Mouse (Mus musculus): ENCODE data around the gene Traf1. TPM values are rescaled to one million over a fixed set of nuclear protein-coding genes. Genes with fewer than 3 reads are reported as not detected.

Gene Traf1
- polyA plus RNA-seq, 1 experiment from 2014 or later, result 15.4 TPM

DNA sequence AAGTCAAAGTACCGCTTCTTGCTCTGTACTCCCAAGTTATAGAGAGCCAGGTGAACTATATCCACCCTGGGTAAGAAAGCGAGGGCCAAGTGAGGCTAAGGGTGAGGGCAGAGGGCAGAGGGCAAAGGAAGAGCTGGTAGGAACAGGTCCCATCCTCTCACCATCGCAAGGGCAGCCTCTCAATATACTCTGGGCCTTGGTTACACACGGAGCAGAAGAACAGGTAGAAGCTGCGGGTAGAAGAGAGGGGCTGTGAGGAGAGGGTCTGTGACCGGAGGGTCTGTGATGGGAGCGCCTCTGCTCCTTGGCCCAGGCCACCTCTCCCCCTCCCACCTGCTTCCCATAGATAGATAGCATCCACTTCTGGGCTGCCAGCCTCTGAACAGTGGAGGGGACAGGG, 58.4 kb downstream of the Traf1 start:
- no peak for DNase-seq (ENCODE audit: low spot score)

DNA sequence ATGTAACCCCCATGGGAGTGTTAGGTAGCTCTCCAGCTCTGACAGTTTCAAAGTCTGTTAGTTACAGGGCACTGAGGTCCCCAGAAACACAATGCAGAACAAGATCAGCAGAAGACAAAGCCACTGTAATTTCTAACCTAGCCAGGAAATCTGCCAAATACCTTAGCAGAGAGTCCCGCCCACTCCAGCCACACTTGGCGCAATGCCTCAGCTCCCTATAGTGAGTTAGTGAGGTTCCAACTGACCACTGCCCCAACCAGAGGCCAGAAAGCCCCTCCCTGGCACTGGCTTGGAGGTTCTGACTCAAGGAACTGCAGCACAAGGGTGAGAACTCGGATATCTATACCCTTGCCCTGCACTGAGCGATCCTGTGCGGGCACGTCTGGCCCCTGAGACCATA, 58.8 kb downstream of the Traf1 start:
- DNase-seq (ENCODE audit: low spot score), result no peak

DNA sequence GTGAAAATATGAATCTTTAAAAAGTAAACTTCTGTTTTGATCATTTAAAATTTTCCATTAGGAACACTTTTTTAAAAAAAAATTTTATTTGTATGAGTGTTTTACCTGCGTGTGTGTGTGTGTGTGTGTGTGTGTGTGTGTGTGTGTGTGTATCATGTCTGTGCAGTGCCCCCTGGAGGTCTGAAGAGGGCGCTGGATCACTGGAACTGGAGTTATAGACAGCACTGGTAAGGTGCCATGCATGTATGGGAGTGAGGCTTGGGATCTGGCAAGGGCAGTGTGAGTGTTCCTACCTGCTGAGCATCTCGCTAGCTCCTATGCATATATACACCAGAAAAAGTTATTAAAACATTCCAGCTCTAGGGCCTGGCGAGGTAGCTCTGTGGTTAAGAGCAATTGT, 59.8 kb downstream of the Traf1 start:
- no peak for DNase-seq (ENCODE audit: low spot score)

DNA sequence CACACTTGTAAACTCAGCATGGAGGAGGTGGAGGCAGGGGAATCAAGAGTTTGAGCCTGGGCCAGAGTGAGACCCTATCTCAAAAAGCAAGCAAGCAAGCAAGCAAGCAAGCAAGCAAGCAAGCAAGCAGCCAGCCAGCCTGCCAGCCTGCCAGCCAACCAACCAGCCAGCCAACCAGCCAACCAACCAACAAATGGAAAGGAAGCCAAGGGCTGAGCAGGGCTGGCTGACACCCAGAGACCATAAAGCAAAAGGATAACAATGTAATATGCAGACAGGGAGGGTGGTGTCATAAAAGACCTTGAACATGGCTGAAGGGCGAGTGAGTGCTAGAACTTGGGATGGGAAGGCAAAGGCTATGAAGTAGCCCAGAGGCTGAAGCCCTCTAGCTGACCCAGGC, 61.2 kb downstream of the Traf1 start:
- no peak for DNase-seq (ENCODE audit: low spot score)

DNA sequence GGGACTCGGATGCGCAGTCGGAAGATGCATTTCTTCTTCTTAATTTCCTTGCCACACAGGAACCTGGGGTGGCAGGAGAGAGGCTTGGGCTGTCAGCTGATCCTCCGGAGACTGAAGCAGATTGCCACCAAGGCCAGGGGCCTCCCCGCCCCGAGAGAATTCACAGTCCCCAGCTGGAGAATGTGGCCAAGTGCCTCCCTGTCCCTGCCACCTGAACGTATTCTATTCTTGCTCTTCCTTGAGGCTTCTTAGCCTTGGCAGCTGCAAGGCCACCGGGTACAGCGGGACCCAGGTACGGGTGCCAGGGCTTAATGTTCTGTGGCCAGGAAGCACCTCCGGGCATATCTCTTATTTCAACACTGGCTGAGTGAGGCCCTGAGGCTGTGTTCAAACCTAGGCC, 61.9 kb downstream of the Traf1 start:
- no peak for DNase-seq (ENCODE audit: low spot score)

DNA sequence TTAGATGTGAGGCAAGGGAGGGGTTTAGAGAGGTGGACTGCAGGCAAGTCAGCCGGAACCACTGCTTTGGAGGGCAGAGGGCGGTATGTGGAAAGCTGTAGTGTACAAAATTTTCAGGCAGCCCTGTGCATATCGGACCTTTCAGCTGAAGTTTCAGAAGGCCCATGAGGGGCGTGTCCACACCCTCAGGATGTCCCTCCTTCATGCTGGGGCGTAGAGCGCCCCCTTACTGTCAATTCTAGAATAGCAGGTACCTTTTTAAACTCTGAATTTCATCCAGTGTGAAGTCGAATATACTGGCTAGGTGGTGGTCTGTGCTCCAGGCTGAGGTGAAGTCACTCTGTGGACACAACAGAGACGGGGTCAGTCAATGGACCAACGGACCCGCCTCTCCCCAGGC, 63.8 kb downstream of the Traf1 start:
- peak; percentile 60 for DNase-seq (ENCODE audit: low spot score)

DNA sequence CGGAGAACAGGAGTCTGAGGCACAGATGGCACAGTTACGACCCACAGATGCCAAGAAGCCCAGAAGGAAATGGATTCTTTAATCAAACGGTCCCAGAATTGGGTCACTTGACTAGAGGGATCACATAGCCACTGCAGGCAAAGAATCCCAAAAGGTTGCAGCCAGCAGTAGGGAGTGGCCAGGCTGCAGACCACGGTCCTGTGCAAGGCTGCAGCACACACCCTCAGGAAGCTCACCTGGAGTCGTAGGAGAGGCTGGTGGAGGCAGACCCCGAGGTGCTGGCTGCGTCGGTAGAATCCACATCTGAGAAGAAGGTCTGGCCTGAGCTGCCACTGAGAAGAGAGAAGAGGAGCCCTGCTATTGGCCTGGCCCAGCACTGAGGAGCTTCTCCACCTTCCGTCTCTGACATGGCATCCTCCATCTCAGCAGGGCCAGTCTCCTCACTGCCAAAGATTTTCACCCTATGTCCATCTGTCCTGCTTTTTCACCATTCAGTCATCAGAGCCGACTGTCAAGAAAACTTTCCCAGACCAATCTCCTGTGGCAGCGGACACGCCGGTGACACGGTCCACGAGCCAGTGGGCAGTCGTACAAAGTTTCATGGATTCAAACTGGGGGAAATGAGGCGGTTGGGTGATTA, 64.6 kb downstream of the Traf1 start:
- DNase-seq (ENCODE audit: low spot score), result no peak

DNA sequence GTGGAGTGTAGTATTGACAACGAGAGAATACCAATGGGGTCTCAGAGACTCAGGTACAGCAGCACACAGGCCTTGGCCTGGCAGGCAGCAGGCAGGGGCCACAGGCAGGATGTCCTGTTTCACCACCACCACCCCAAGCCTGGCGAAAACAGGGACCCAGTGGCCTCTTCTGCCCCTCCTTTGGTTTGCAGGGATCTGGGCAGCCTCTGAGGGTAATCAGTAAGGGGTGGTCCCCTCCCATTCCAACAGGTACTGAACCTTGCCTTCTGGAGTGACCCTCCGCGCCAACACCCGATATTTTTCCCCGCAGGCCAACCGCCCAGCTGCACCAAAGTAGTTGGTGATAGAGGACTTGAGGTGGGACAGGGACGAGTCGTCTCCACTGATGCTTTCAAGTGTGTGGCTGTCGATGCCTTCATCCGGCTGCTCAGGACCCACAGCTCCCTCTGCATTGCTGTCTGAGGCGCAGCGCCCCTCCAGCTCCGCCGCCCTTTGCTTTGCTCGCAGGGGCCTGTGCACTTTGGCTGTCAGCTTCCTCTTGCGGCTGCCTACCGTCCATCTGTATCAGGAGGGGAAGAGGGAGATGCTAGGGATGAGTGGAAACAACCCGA, 66.0 kb downstream of the Traf1 start:
- DNase-seq (ENCODE audit: low spot score), result no peak

DNA sequence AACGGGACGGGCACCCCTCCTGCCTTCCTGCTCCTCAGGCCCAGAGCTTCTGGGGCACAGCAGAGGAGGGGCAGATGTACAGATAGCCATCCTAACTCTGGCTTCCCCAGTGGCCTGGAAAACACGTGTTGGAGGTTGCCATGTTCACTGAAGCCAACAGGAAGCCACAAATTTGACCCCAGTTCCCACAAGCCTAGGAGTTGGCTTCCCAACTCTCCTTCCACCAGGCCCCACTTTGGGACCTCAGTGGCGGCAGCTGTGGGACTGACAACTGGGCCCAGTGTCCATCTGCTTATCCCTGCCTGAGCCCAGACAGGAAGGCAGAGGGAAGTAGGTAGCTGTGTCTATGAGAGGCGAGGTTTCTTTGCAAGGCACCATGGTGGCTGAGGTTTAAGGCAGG, 67.6 kb downstream of the Traf1 start:
- DNase-seq (ENCODE audit: low spot score), result no peak

Other genes with a start within 250 kb of the Traf1 start
- gene Gapvd1, start 206.5 kb downstream of the Traf1 start, polyA plus RNA-seq (2015; fragmentation: Nextera tagmentation; extraction: Ambion mirVana), result 64.4 and 79.7 TPM in 2 replicates
- gene Hspa5, start 189.8 kb downstream of the Traf1 start, polyA plus RNA-seq (2015; fragmentation: Nextera tagmentation; extraction: Ambion mirVana), result 347 and 475 TPM in 2 replicates
- 35.1 and 37.3 TPM in 2 replicates for gene Rabepk, start 161.9 kb downstream of the Traf1 start, polyA plus RNA-seq (2015; fragmentation: Nextera tagmentation; extraction: Ambion mirVana)
- gene Fbxw2, start 135.5 kb downstream of the Traf1 start, polyA plus RNA-seq (2015; fragmentation: Nextera tagmentation; extraction: Ambion mirVana), result 86.1 and 106 TPM in 2 replicates
- 0.08 TPM in 1 of 2 replicates, not detected in the other for gene Gm34653, start 128.8 kb downstream of the Traf1 start, polyA plus RNA-seq (2015; fragmentation: Nextera tagmentation; extraction: Ambion mirVana)
- gene Cutal, start 87.4 kb downstream of the Traf1 start, polyA plus RNA-seq (2015; fragmentation: Nextera tagmentation; extraction: Ambion mirVana), result 0.30 and 0.62 TPM in 2 replicates
- gene Psmd5, start 86.8 kb downstream of the Traf1 start, polyA plus RNA-seq (2015; fragmentation: Nextera tagmentation; extraction: Ambion mirVana), result 81.1 and 85.3 TPM in 2 replicates
- gene Phf19, start 47.7 kb downstream of the Traf1 start, polyA plus RNA-seq (2015; fragmentation: Nextera tagmentation; extraction: Ambion mirVana), result 10.7 TPM in 2 replicates
- 0.07 and 0.22 TPM in 2 replicates for gene Hc, start 99.7 kb upstream of the Traf1 start, polyA plus RNA-seq (2015; fragmentation: Nextera tagmentation; extraction: Ambion mirVana)
- 0.33 and 0.53 TPM in 2 replicates for gene AI182371, start 139.8 kb upstream of the Traf1 start, polyA plus RNA-seq (2015; fragmentation: Nextera tagmentation; extraction: Ambion mirVana)
- 40.7 and 47.2 TPM in 2 replicates for gene Cntrl, start 147.7 kb upstream of the Traf1 start, polyA plus RNA-seq (2015; fragmentation: Nextera tagmentation; extraction: Ambion mirVana)
- 309 and 366 TPM in 2 replicates for gene Rab14, start 239.3 kb upstream of the Traf1 start, polyA plus RNA-seq (2015; fragmentation: Nextera tagmentation; extraction: Ambion mirVana)

Data from thymus, postnatal 0 days (tissue).